Mouse (Mus musculus): ENCODE data around the gene Dnajc19.

DNA sequence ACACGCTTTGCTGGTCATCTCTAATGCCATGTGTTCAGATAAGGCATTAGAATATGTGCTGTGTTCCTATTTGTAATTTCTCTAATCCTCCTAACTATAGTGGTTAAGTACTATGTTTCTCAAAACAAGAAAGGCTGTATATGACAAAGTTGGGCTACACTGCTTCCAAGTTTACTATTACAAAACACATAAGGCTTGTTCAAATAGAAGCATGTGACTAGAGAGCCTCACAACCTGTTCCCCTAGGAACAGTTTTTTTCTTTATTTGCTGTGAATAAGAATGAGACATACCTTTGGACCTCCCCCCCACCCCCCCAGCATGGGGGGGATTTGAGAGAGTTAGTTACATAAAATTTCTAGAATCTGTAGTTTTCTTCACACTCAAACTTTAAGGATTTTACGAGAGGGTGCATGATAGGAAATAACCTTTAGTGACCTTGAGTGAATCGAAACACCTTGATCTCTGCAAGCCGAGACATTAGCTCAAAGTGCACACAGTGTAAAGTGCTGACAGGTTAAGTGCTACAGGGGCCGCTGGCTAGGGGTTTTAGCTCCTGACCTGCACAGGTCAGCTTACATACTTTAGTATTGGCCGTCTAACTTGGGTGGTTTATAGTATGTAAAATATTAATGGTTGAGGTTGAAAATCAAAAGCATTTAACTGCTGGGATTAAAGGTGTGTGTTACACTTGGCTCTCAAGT lies 4.9 kb downstream of the Dnajc19 start:
- TF ChIP-seq CTCF (IDR thresholded peaks at IDR 0.05; ENCODE audit: borderline replicate concordance, insufficient read depth, low read depth, low read length) = no peak
- TF ChIP-seq POLR2A (IDR thresholded peaks at IDR 0.05; ENCODE audit: borderline replicate concordance, insufficient read depth, low read length) = no peak
